Mouse (Mus musculus): ENCODE measurements around the gene Klhdc2.

- TF ChIP-seq EP300 (optimal IDR thresholded peaks at IDR 0.05), result no peak
- no peak for TF ChIP-seq CTCF (IDR thresholded peaks at IDR 0.05; ENCODE audit: low read depth)
These were observed 830 bp upstream of the Klhdc2 start for GRCm38 (mm10) chr12:69295651-69296050.

All from stomach, postnatal 0 days (tissue).